ENCODE assay signal across 9 mouse cellular contexts in genomic region chr10:3863411-3864195, GRCm38 (mm10).
DNase-seq lines count a peak whose midpoint lies in the region; ATAC-seq and TF ChIP-seq lines count a peak whose summit lies in the region.
"Had no signal": no experiment of that assay in that cellular context is flagged by ENCODE, and none has a peak within 500 bp of the region (broad histone marks: within the 10 kb centered on the region; RNA-seq: fewer than 3 reads in every experiment).

No protein-coding gene starts in this region.

- peaks cover 18% of the 10 kb centered on the region for H3K4me1 ChIP-seq in lung, embryonic 15.5 days
- peaks cover 6% of the 10 kb centered on the region for H3K4me1 ChIP-seq in lung, adult 2 months (ENCODE audit: control insufficient read depth, insufficient read depth, low read length)
- no peaks in the 10 kb centered on the region for H3K4me1 ChIP-seq in embryonic fibroblast, embryonic 13.5 days (ENCODE audit: control insufficient read depth, insufficient read depth, low read length)
- H3K4me1 ChIP-seq in limb, embryonic 13.5 days, result peaks cover 40% of the 10 kb centered on the region
- 0 out of 2 replicates have a peak, but pooled peaks cover 3% of the 10 kb centered on the region for H3K4me1 ChIP-seq in stomach, postnatal 0 days (replicated peaks; ENCODE audit: control insufficient read depth, insufficient read depth)
- H3K4me1 ChIP-seq: liver, embryonic 12.5 days had no signal

- H3K36me3 ChIP-seq in lung, embryonic 15.5 days, result no peaks in the 10 kb centered on the region
- no peaks in the 10 kb centered on the region for H3K36me3 ChIP-seq in limb, embryonic 13.5 days
- H3K36me3 ChIP-seq in stomach, postnatal 0 days (ENCODE audit: control insufficient read depth, insufficient read depth, low read length), result no peaks in the 10 kb centered on the region
- H3K36me3 ChIP-seq: liver, embryonic 12.5 days had no signal

- TF ChIP-seq EP300 in stomach, postnatal 0 days (optimal IDR thresholded peaks at IDR 0.05), result no peak

- peak overlapping the region; percentile 1 for H3K27ac ChIP-seq in lung, embryonic 15.5 days
- H3K27ac ChIP-seq in embryonic fibroblast, embryonic 13.5 days (ENCODE audit: insufficient read depth, low read length), result peak overlapping the region; percentile 5; the same call in 1 of the 2 replicates
- H3K27ac ChIP-seq in limb, embryonic 13.5 days, result peak overlapping the region; percentile 45; the same call in 1 of the 2 replicates
- H3K27ac ChIP-seq in stomach, postnatal 0 days (replicated peaks), result peak overlapping the region; percentile 69
- H3K27ac ChIP-seq: liver, embryonic 12.5 days had no signal

- no peaks in the 10 kb centered on the region for H3K9me3 ChIP-seq in lung, embryonic 15.5 days
- H3K9me3 ChIP-seq in limb, embryonic 13.5 days, result no peaks in the 10 kb centered on the region
- H3K9me3 ChIP-seq in stomach, postnatal 0 days (ENCODE audit: control insufficient read depth, low read length), result no peaks in the 10 kb centered on the region
- H3K9me3 ChIP-seq: liver, embryonic 12.5 days had no signal

- 0 out of 2 replicates have a peak overlapping the region, but pooled peaks have one; percentile 13 for H3K9ac ChIP-seq in lung, embryonic 15.5 days
- 0 out of 2 replicates have a peak overlapping the region, but pooled peaks have one; percentile 4 for H3K9ac ChIP-seq in limb, embryonic 13.5 days
- 0 out of 2 replicates have a peak overlapping the region, but pooled peaks have one; percentile 35 for H3K9ac ChIP-seq in stomach, postnatal 0 days (ENCODE audit: low read length)
- H3K9ac ChIP-seq: liver, embryonic 12.5 days had no signal

- ATAC-seq in lung, embryonic 15.5 days (ENCODE audit: borderline replicate concordance, extremely low read depth, low FRiP score, low TSS enrichment), result peak; percentile 39; the same call in 1 of the 2 replicates
- ATAC-seq in limb, embryonic 13.5 days (ENCODE audit: low FRiP score, low read depth), result peak; percentile 34; the same call in 1 of the 2 replicates
- peak; percentile 80 for ATAC-seq in stomach, postnatal 0 days (ENCODE audit: low FRiP score, low TSS enrichment)
- no peak for ATAC-seq in monocyte, adult 5-6 weeks (replicated peaks; ENCODE audit: insufficient number of reproducible peaks, low FRiP score, low TSS enrichment, poor library complexity, severe bottlenecking)
- ATAC-seq: liver, embryonic 12.5 days had no signal

- H3K4me2 ChIP-seq in lung, embryonic 15.5 days, result peak overlapping the region; percentile 40
- peak overlapping the region; percentile 50 for H3K4me2 ChIP-seq in limb, embryonic 13.5 days (replicated peaks)
- peak overlapping the region; percentile 46 for H3K4me2 ChIP-seq in stomach, postnatal 0 days (replicated peaks; ENCODE audit: low read depth)
- H3K4me2 ChIP-seq: liver, embryonic 12.5 days had no signal

- TF ChIP-seq CTCF in lung, adult 2 months (IDR thresholded peaks at IDR 0.05; ENCODE audit: insufficient read depth, low read length), result no peak
- no peak for TF ChIP-seq CTCF in embryonic fibroblast, embryonic 13.5 days (IDR thresholded peaks at IDR 0.05; ENCODE audit: borderline replicate concordance, insufficient read depth, low read length)
- TF ChIP-seq CTCF in stomach, postnatal 0 days (IDR thresholded peaks at IDR 0.05; ENCODE audit: low read depth), result no peak

- TF ChIP-seq POLR2A in lung, adult 2 months (IDR thresholded peaks at IDR 0.05; ENCODE audit: borderline replicate concordance, extremely low read depth, low read depth, low read length), result no peak
- TF ChIP-seq POLR2A in embryonic fibroblast, embryonic 13.5 days (IDR thresholded peaks at IDR 0.05; ENCODE audit: low read depth, low read length), result no peak

- no peaks in the 10 kb centered on the region for H3K27me3 ChIP-seq in lung, embryonic 15.5 days
- no peaks in the 10 kb centered on the region for H3K27me3 ChIP-seq in limb, embryonic 13.5 days
- no peaks in the 10 kb centered on the region for H3K27me3 ChIP-seq in stomach, postnatal 0 days (ENCODE audit: control insufficient read depth, insufficient read depth, low read length)
- H3K27me3 ChIP-seq: liver, embryonic 12.5 days had no signal

- no peak overlapping the region for H3K4me3 ChIP-seq in lung, embryonic 15.5 days
- H3K4me3 ChIP-seq in lung, adult 2 months (replicated peaks; ENCODE audit: extremely low read depth, low read depth, low read length), result no peak overlapping the region
- H3K4me3 ChIP-seq in embryonic fibroblast, embryonic 13.5 days (ENCODE audit: insufficient read depth, low read length), result no peak overlapping the region
- peak overlapping the region; percentile 14 for H3K4me3 ChIP-seq in limb, embryonic 13.5 days
- H3K4me3 ChIP-seq in stomach, postnatal 0 days (ENCODE audit: low read depth, low read length), result peak overlapping the region; percentile 21; the same call in 1 of the 2 replicates
- H3K4me3 ChIP-seq: liver, embryonic 12.5 days had no signal

- 26% methylated on average over 12 of the region's 12 CpGs for WGBS in lung, embryonic 15.5 days
- 29% methylated on average over 12 of the region's 12 CpGs for WGBS in lung, adult 2 months
- 15% methylated on average over 12 of the region's 12 CpGs for WGBS in limb, embryonic 13.5 days
- WGBS in stomach, postnatal 0 days, result 21% methylated on average over 12 of the region's 12 CpGs

- no peak for DNase-seq in lung, adult 2 months
- peak; percentile 36 for DNase-seq in stomach, postnatal 0 days (ENCODE audit: low spot score)
- DNase-seq in frontal cortex, postnatal 10 days (ENCODE audit: low spot score in 2 of 2), result no peak
- no peak for DNase-seq in layer of hippocampus, postnatal 10 days (ENCODE audit: low spot score in 2 of 2)

Comparison
In these comparisons a context has a peak if more than half of its experiments do, and no peak if none do; other contexts are left out.
1. H3K27ac ChIP-seq: peak in every context shown above with its lines; median percentile 69 in stomach, postnatal 0 days; 45 in limb, embryonic 13.5 days; 5 in embryonic fibroblast, embryonic 13.5 days; 1 in lung, embryonic 15.5 days.
2. H3K4me3 ChIP-seq: peak in limb, embryonic 13.5 days (single experiment) and stomach, postnatal 0 days (single experiment); none in lung, embryonic 15.5 days (single experiment), lung, adult 2 months (single experiment) and embryonic fibroblast, embryonic 13.5 days (single experiment).
3. Peak in every context shown above with its lines, with median percentiles within 50 percentile points of each other: H3K4me2 ChIP-seq and H3K9ac ChIP-seq.